Mouse (Mus musculus): ENCODE results near the gene Gm5447. TPM values are rescaled to one million over a fixed set of nuclear protein-coding genes. Genes with fewer than 3 reads are reported as not detected.

Gene Gm5447
- polyA plus RNA-seq, 1 experiment from 2014 or later = not detected

GRCm38 (mm10) chr13:30947129-30947528 is 26.9 kb upstream of the Gm5447 start:
- ATAC-seq (ENCODE audit: low FRiP score, low TSS enrichment) (no peak), DNase-seq (ENCODE audit: low spot score) (no peak)
- no peak overlapping the region for H3K4me2 ChIP-seq (replicated peaks; ENCODE audit: low read depth)
- H3K27me3 ChIP-seq (ENCODE audit: control insufficient read depth, insufficient read depth, low read length) = no peaks in the 10 kb centered on the region
- H3K9ac ChIP-seq (ENCODE audit: low read length) = no peak overlapping the region
- no peak overlapping the region for H3K27ac ChIP-seq (replicated peaks)
- H3K4me1 ChIP-seq (replicated peaks; ENCODE audit: control insufficient read depth, insufficient read depth) = peaks cover 4% of the 10 kb centered on the region; the same call in 1 of the 2 replicates
- no peaks in the 10 kb centered on the region for H3K36me3 ChIP-seq (ENCODE audit: control insufficient read depth, insufficient read depth, low read length)
- 91% methylated on average over 15 of the region's 15 CpGs for WGBS
- TF ChIP-seq CTCF (IDR thresholded peaks at IDR 0.05; ENCODE audit: low read depth) (no peak), EP300 (optimal IDR thresholded peaks at IDR 0.05) (no peak)
- no peaks in the 10 kb centered on the region for H3K9me3 ChIP-seq (ENCODE audit: control insufficient read depth, low read length)
- no peak overlapping the region for H3K4me3 ChIP-seq (ENCODE audit: low read depth, low read length)

GRCm38 (mm10) chr13:30947540-30947939 is 26.5 kb upstream of the Gm5447 start, which contains the start of gene Hus1b:
Gene Hus1b, minus strand, starts transcription at chr13:30947759.
- Histone ChIP-seq H3K9ac (ENCODE audit: low read length) (no peak within 1 kb of the TSS), H3K4me3 (ENCODE audit: low read depth, low read length) (no peak within 1 kb of the TSS), H3K4me2 (replicated peaks; ENCODE audit: low read depth) (no peak within 1 kb of the TSS), H3K36me3 (ENCODE audit: control insufficient read depth, insufficient read depth, low read length) (no peaks in the 10 kb centered on the region), H3K4me1 (replicated peaks; ENCODE audit: control insufficient read depth, insufficient read depth) (peaks cover 4% of the 10 kb centered on the region; the same call in 1 of the 2 replicates), H3K27me3 (ENCODE audit: control insufficient read depth, insufficient read depth, low read length) (no peaks in the 10 kb centered on the region), H3K27ac (replicated peaks) (no peak within 1 kb of the TSS), H3K9me3 (ENCODE audit: control insufficient read depth, low read length) (no peaks in the 10 kb centered on the region)
- TF ChIP-seq EP300 (optimal IDR thresholded peaks at IDR 0.05) = no peak
- TF ChIP-seq CTCF (IDR thresholded peaks at IDR 0.05; ENCODE audit: low read depth) = no peak
- DNase-seq (ENCODE audit: low spot score) (no peak), ATAC-seq (ENCODE audit: low FRiP score, low TSS enrichment) (no peak)
- WGBS = 91% methylated on average over 11 of the region's 11 CpGs

GRCm38 (mm10) chr13:30949181-30949580 is 24.8 kb upstream of the Gm5447 start:
- DNase-seq (ENCODE audit: low spot score) (no peak), ATAC-seq (ENCODE audit: low FRiP score, low TSS enrichment) (no peak)
- Histone ChIP-seq H3K4me2 (replicated peaks; ENCODE audit: low read depth) (no peak overlapping the region), H3K9ac (ENCODE audit: low read length) (no peak overlapping the region), H3K36me3 (ENCODE audit: control insufficient read depth, insufficient read depth, low read length) (no peaks in the 10 kb centered on the region), H3K4me3 (ENCODE audit: low read depth, low read length) (no peak overlapping the region), H3K9me3 (ENCODE audit: control insufficient read depth, low read length) (no peaks in the 10 kb centered on the region), H3K4me1 (replicated peaks; ENCODE audit: control insufficient read depth, insufficient read depth) (peaks cover 4% of the 10 kb centered on the region; the same call in 1 of the 2 replicates), H3K27me3 (ENCODE audit: control insufficient read depth, insufficient read depth, low read length) (no peaks in the 10 kb centered on the region), H3K27ac (replicated peaks) (no peak overlapping the region)
- no peak for TF ChIP-seq EP300 (optimal IDR thresholded peaks at IDR 0.05)
- no peak for TF ChIP-seq CTCF (IDR thresholded peaks at IDR 0.05; ENCODE audit: low read depth)
- WGBS = 90% methylated on average over 9 of the region's 9 CpGs

- Histone ChIP-seq H3K4me3 (ENCODE audit: low read depth, low read length) (no peak overlapping the region), H3K4me1 (replicated peaks; ENCODE audit: control insufficient read depth, insufficient read depth) (peaks cover 4% of the 10 kb centered on the region; the same call in 1 of the 2 replicates), H3K4me2 (replicated peaks; ENCODE audit: low read depth) (no peak overlapping the region), H3K36me3 (ENCODE audit: control insufficient read depth, insufficient read depth, low read length) (no peaks in the 10 kb centered on the region), H3K9ac (ENCODE audit: low read length) (no peak overlapping the region), H3K9me3 (ENCODE audit: control insufficient read depth, low read length) (no peaks in the 10 kb centered on the region), H3K27me3 (ENCODE audit: control insufficient read depth, insufficient read depth, low read length) (no peaks in the 10 kb centered on the region), H3K27ac (replicated peaks) (no peak overlapping the region)
- WGBS = 92% methylated on average over 2 of the region's 2 CpGs
- DNase-seq (ENCODE audit: low spot score) = no peak
- no peak for ATAC-seq (ENCODE audit: low FRiP score, low TSS enrichment)
- TF ChIP-seq EP300 (optimal IDR thresholded peaks at IDR 0.05) (no peak), CTCF (IDR thresholded peaks at IDR 0.05; ENCODE audit: low read depth) (no peak)
These were observed 22.0 kb upstream of the Gm5447 start for GRCm38 (mm10) chr13:30952044-30952443.

- H3K36me3 ChIP-seq (ENCODE audit: control insufficient read depth, insufficient read depth, low read length) = no peaks in the 10 kb centered on the region
- no peaks in the 10 kb centered on the region for H3K27me3 ChIP-seq (ENCODE audit: control insufficient read depth, insufficient read depth, low read length)
- no peaks in the 10 kb centered on the region for H3K9me3 ChIP-seq (ENCODE audit: control insufficient read depth, low read length)
- H3K9ac ChIP-seq (ENCODE audit: low read length) = no peak overlapping the region
- TF ChIP-seq EP300 (optimal IDR thresholded peaks at IDR 0.05) (no peak), CTCF (IDR thresholded peaks at IDR 0.05; ENCODE audit: low read depth) (no peak)
- no peak for DNase-seq (ENCODE audit: low spot score)
- no peaks in the 10 kb centered on the region for H3K4me1 ChIP-seq (replicated peaks; ENCODE audit: control insufficient read depth, insufficient read depth)
- no peak overlapping the region for H3K4me3 ChIP-seq (ENCODE audit: low read depth, low read length)
- ATAC-seq (ENCODE audit: low FRiP score, low TSS enrichment) = no peak
- H3K4me2 ChIP-seq (replicated peaks; ENCODE audit: low read depth) = no peak overlapping the region
- no peak overlapping the region for H3K27ac ChIP-seq (replicated peaks)
- WGBS = 14% methylated on average over 1 of the region's 1 CpGs
These were observed 20.4 kb upstream of the Gm5447 start for GRCm38 (mm10) chr13:30953580-30953979.

- TF ChIP-seq EP300 (optimal IDR thresholded peaks at IDR 0.05) (no peak), CTCF (IDR thresholded peaks at IDR 0.05; ENCODE audit: low read depth) (no peak)
- no peak for ATAC-seq (ENCODE audit: low FRiP score, low TSS enrichment)
- 88% methylated on average over 2 of the region's 2 CpGs for WGBS
These were observed 13.3 kb upstream of the Gm5447 start for GRCm38 (mm10) chr13:30960714-30961113.

More at GRCm38 (mm10) chr13:30960714-30961113, 13.3 kb upstream of the Gm5447 start:
- no peaks in the 10 kb centered on the region for H3K4me1 ChIP-seq (replicated peaks; ENCODE audit: control insufficient read depth, insufficient read depth)
- no peak overlapping the region for H3K27ac ChIP-seq (replicated peaks)
- no peaks in the 10 kb centered on the region for H3K27me3 ChIP-seq (ENCODE audit: control insufficient read depth, insufficient read depth, low read length)
- no peak overlapping the region for H3K9ac ChIP-seq (ENCODE audit: low read length)
- no peak for DNase-seq (ENCODE audit: low spot score)
- H3K36me3 ChIP-seq (ENCODE audit: control insufficient read depth, insufficient read depth, low read length) = peaks cover 4% of the 10 kb centered on the region; the same call in 1 of the 2 replicates
- no peak overlapping the region for H3K4me3 ChIP-seq (ENCODE audit: low read depth, low read length)
- H3K9me3 ChIP-seq (ENCODE audit: control insufficient read depth, low read length) = no peaks in the 10 kb centered on the region
- H3K4me2 ChIP-seq (replicated peaks; ENCODE audit: low read depth) = no peak overlapping the region

Data from stomach, postnatal 0 days (tissue).